Mouse (Mus musculus) heart, adult 2 months (tissue): ENCODE data around the gene Plekhm3.

Experiments
- CTCF ChIP-seq: fragments of 200-600 bp; IDR thresholded peaks from 2 replicates; pipeline ENCODE4 v1.8.1; 2022; ENCODE audit warnings: antibody characterized with exemption, mild to moderate bottlenecking, moderate library complexity
- EP300 ChIP-seq: fragments of 200-500 bp; IDR thresholded peaks from 2 replicates; pipeline ENCODE4 v1.6.1; 2011; ENCODE audit warnings: low read depth, low read length, control low read depth; ENCODE audit not compliant: insufficient read depth
- POLR2A ChIP-seq: fragments of 200-500 bp; IDR thresholded peaks from 2 replicates; pipeline ENCODE4 v1.6.1; 2011; ENCODE audit warnings: mild to moderate bottlenecking, low read depth, low read length, control low read depth; ENCODE audit not compliant: insufficient read depth

DNA sequence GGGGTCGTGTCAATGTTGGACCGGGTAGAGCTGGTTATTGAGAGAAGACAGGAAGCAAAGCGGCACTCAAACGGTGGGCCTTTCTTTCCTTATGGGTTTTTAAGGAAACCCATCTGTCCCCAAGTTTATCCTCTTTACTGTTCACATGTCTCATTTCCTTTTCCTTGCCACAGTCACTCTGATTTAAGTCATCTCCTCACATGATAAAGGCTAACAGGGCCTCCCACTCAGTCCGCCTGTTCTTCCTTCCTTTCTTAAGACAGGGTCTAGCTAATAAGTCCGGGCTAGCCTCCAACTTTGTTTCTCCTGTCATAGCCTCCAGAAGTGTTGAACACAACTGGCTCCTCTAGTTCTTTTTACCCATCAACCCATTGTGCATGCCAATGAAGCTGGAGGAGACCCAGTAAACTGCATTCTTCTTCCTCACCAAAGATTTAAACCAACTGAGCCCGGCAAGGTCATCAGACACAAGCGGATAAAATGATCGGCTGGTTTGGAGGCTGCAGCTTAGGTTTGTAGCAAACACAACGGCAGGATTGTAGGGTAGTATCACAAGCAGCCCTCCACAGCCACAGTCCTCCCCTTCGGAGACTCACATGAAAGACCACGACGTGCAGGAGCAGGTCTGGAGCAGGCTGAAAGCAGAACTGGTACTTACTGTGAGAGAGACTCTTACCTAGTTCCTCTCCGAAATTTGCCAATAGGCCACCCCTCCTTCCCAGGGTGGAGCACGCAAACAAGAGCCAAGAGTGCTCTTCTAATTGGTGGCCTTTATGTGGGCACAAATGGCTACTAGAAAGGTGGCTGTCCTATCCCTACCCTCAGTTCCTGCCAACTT, 29.0 kb downstream of the Plekhm3 start:
- TF ChIP-seq CTCF (no peak), POLR2A (no peak), EP300 (no peak)
